Mouse (Mus musculus) bone marrow, adult 2 months (tissue): ENCODE measurements around the gene Abhd18.

ENCODE experiments used
- CTCF ChIP-seq: fragments of 200-500 bp; IDR thresholded peaks from 2 replicates; pipeline ENCODE4 v1.5.1; 2011; ENCODE audit warnings: low read length, control low read depth; ENCODE audit not compliant: control insufficient read depth, insufficient read depth
- POLR2A ChIP-seq: fragments of 200-500 bp; IDR thresholded peaks from 2 replicates; pipeline ENCODE4 v1.6.1; 2011; ENCODE audit warnings: low read depth, mild to moderate bottlenecking, control low read depth, low read length, borderline replicate concordance; ENCODE audit not compliant: control insufficient read depth

DNA sequence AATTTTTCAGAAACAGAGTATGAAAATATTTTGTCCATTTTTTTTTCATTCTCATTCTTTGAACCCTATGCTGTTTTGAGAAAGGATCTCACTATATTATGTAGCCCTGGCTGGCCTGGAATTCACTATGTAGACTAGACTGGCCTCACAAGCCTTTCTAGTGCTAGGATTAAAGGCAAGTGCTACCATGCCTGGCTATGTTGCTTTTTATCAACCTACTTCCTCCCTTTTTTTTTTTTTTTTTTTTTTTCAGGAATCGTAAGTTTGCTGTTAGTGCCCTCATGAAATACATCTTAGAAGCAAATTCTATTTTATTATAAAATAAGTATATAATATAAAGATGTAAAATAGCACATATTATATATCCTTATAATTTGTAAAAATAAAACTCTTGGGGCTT, 108.0 kb downstream of the Abhd18 start:
- TF ChIP-seq POLR2A (no peak), CTCF (no peak)
